Mouse (Mus musculus): ENCODE results near the gene Dnm2. TPM values are rescaled to one million over a fixed set of nuclear protein-coding genes. Genes with fewer than 3 reads are reported as not detected.

Dnm2 gene
- polyA plus RNA-seq (2014; fragmentation: Nextera tagmentation; extraction: Ambion mirVana), result 57.1 and 58.2 TPM in 2 replicates

GRCm38 (mm10) chr9:21424631-21425555, at the start of gene Dnm2:
Gene Dnm2 (plus strand): TSS chr9:21424908.
- Histone ChIP-seq H3K4me1 (ENCODE audit: control insufficient read depth in 2 of 2, insufficient read depth in 2 of 2, low read length in 2 of 2) (peaks cover 9 to 20% of the 10 kb centered on the region in 2 experiments), H3K4me2 (ENCODE audit: low read length) (peak within 1 kb of the TSS; percentile 81), H3K9me3 (ENCODE audit: control insufficient read depth, low read length) (no peaks in the 10 kb centered on the region), H3K27me3 (ENCODE audit: control insufficient read depth, insufficient read depth, low read length) (no peaks in the 10 kb centered on the region), H3K9ac (ENCODE audit: low read length) (peak within 1 kb of the TSS; percentile 95), H3K27ac (replicated peaks in 1 of 2; ENCODE audit: control insufficient read depth in 1 of 2, insufficient read depth in 1 of 2, low read depth in 2 of 2, low read length in 2 of 2) (peak within 1 kb of the TSS; percentile 77 to 89), H3K4me3 (ENCODE audit: control insufficient read depth in 1 of 2, insufficient read depth in 1 of 2, low read depth in 1 of 2, low read length in 2 of 2) (peak within 1 kb of the TSS; percentile 70 to 99), H3K36me3 (ENCODE audit: control insufficient read depth, insufficient read depth, low read length) (peaks cover 17% of the 10 kb centered on the region)
- under 1% methylated on average over 81 of the region's 82 CpGs for WGBS
- peak; percentile 98 for ATAC-seq (ENCODE audit: insufficient number of reproducible peaks, insufficient read depth, low FRiP score, low read depth)

- H3K27me3 ChIP-seq (ENCODE audit: control insufficient read depth, insufficient read depth, low read length), result no peaks in the 10 kb centered on the region
- H3K36me3 ChIP-seq (ENCODE audit: control insufficient read depth, insufficient read depth, low read length), result peaks cover 21% of the 10 kb centered on the region; the same call in 1 of the 2 replicates
- H3K4me1 ChIP-seq (ENCODE audit: control insufficient read depth in 2 of 2, insufficient read depth in 2 of 2, low read length in 2 of 2), result peaks cover 8 to 36% of the 10 kb centered on the region in 2 experiments
- ATAC-seq (ENCODE audit: insufficient number of reproducible peaks, insufficient read depth, low FRiP score, low read depth), result no peak
- WGBS, result 81% methylated on average over 3 of the region's 3 CpGs
- H3K4me3 ChIP-seq (ENCODE audit: control insufficient read depth in 1 of 2, insufficient read depth in 1 of 2, low read depth in 1 of 2, low read length in 2 of 2), result no peak overlapping the region
- no peak overlapping the region for H3K4me2 ChIP-seq (ENCODE audit: low read length)
- H3K27ac ChIP-seq (replicated peaks in 1 of 2; ENCODE audit: control insufficient read depth in 1 of 2, insufficient read depth in 1 of 2, low read depth in 2 of 2, low read length in 2 of 2), result no peak overlapping the region
- no peaks in the 10 kb centered on the region for H3K9me3 ChIP-seq (ENCODE audit: control insufficient read depth, low read length)
- no peak overlapping the region for H3K9ac ChIP-seq (ENCODE audit: low read length)
These were observed 45.5 kb upstream of the Dnm2 start for GRCm38 (mm10) chr9:21379195-21379594.

GRCm38 (mm10) chr9:21380868-21381267, 43.8 kb upstream of the Dnm2 start:
- Histone ChIP-seq H3K4me2 (ENCODE audit: low read length) (no peak overlapping the region), H3K9ac (ENCODE audit: low read length) (no peak overlapping the region), H3K4me3 (ENCODE audit: control insufficient read depth in 1 of 2, insufficient read depth in 1 of 2, low read depth in 1 of 2, low read length in 2 of 2) (no peak overlapping the region), H3K36me3 (ENCODE audit: control insufficient read depth, insufficient read depth, low read length) (peaks cover 18% of the 10 kb centered on the region; the same call in 1 of the 2 replicates), H3K27me3 (ENCODE audit: control insufficient read depth, insufficient read depth, low read length) (no peaks in the 10 kb centered on the region), H3K4me1 (ENCODE audit: control insufficient read depth in 2 of 2, insufficient read depth in 2 of 2, low read length in 2 of 2) (peaks cover 8 to 39% of the 10 kb centered on the region in 2 experiments), H3K27ac (replicated peaks in 1 of 2; ENCODE audit: control insufficient read depth in 1 of 2, insufficient read depth in 1 of 2, low read depth in 2 of 2, low read length in 2 of 2) (no peak overlapping the region), H3K9me3 (ENCODE audit: control insufficient read depth, low read length) (no peaks in the 10 kb centered on the region)
- ATAC-seq (ENCODE audit: insufficient number of reproducible peaks, insufficient read depth, low FRiP score, low read depth), result no peak

- H3K4me1 ChIP-seq (ENCODE audit: control insufficient read depth in 2 of 2, insufficient read depth in 2 of 2, low read length in 2 of 2), result peaks cover 3 to 15% of the 10 kb centered on the region in 2 experiments; a peak in 3 of 4 replicates
These were observed 40.7 kb upstream of the Dnm2 start for GRCm38 (mm10) chr9:21383966-21384365.

GRCm38 (mm10) chr9:21392646-21393175, 32.0 kb upstream of the Dnm2 start:
- no peak overlapping the region for H3K4me2 ChIP-seq (ENCODE audit: low read length)
- no peak overlapping the region for H3K4me3 ChIP-seq (ENCODE audit: control insufficient read depth in 1 of 2, insufficient read depth in 1 of 2, low read depth in 1 of 2, low read length in 2 of 2)
- no peaks in the 10 kb centered on the region for H3K9me3 ChIP-seq (ENCODE audit: control insufficient read depth, low read length)
- ATAC-seq (ENCODE audit: insufficient number of reproducible peaks, insufficient read depth, low FRiP score, low read depth), result no peak
- H3K27ac ChIP-seq (replicated peaks in 1 of 2; ENCODE audit: control insufficient read depth in 1 of 2, insufficient read depth in 1 of 2, low read depth in 2 of 2, low read length in 2 of 2), result no peak overlapping the region
- no peaks in the 10 kb centered on the region for H3K4me1 ChIP-seq (ENCODE audit: control insufficient read depth in 2 of 2, insufficient read depth in 2 of 2, low read length in 2 of 2)
- 77% methylated on average over 10 of the region's 10 CpGs for WGBS
- H3K27me3 ChIP-seq (ENCODE audit: control insufficient read depth, insufficient read depth, low read length), result no peaks in the 10 kb centered on the region
- no peak overlapping the region for H3K9ac ChIP-seq (ENCODE audit: low read length)
- peaks cover 99% of the 10 kb centered on the region for H3K36me3 ChIP-seq (ENCODE audit: control insufficient read depth, insufficient read depth, low read length)

More at GRCm38 (mm10) chr9:21383966-21384365, 40.7 kb upstream of the Dnm2 start:
- Histone ChIP-seq H3K27me3 (ENCODE audit: control insufficient read depth, insufficient read depth, low read length) (no peaks in the 10 kb centered on the region), H3K9me3 (ENCODE audit: control insufficient read depth, low read length) (no peaks in the 10 kb centered on the region), H3K27ac (replicated peaks in 1 of 2; ENCODE audit: control insufficient read depth in 1 of 2, insufficient read depth in 1 of 2, low read depth in 2 of 2, low read length in 2 of 2) (no peak overlapping the region), H3K4me2 (ENCODE audit: low read length) (no peak overlapping the region), H3K4me3 (ENCODE audit: control insufficient read depth in 1 of 2, insufficient read depth in 1 of 2, low read depth in 1 of 2, low read length in 2 of 2) (no peak overlapping the region), H3K36me3 (ENCODE audit: control insufficient read depth, insufficient read depth, low read length) (peaks cover 30% of the 10 kb centered on the region), H3K9ac (ENCODE audit: low read length) (no peak overlapping the region)
- no peak for ATAC-seq (ENCODE audit: insufficient number of reproducible peaks, insufficient read depth, low FRiP score, low read depth)

- Histone ChIP-seq H3K4me3 (ENCODE audit: control insufficient read depth in 1 of 2, insufficient read depth in 1 of 2, low read depth in 1 of 2, low read length in 2 of 2) (no peak overlapping the region), H3K9ac (ENCODE audit: low read length) (no peak overlapping the region), H3K36me3 (ENCODE audit: control insufficient read depth, insufficient read depth, low read length) (peaks cover 99% of the 10 kb centered on the region), H3K27me3 (ENCODE audit: control insufficient read depth, insufficient read depth, low read length) (no peaks in the 10 kb centered on the region), H3K4me2 (ENCODE audit: low read length) (no peak overlapping the region), H3K27ac (replicated peaks in 1 of 2; ENCODE audit: control insufficient read depth in 1 of 2, insufficient read depth in 1 of 2, low read depth in 2 of 2, low read length in 2 of 2) (no peak overlapping the region), H3K9me3 (ENCODE audit: control insufficient read depth, low read length) (no peaks in the 10 kb centered on the region), H3K4me1 (ENCODE audit: control insufficient read depth in 2 of 2, insufficient read depth in 2 of 2, low read length in 2 of 2) (no peaks in the 10 kb centered on the region)
- ATAC-seq (ENCODE audit: insufficient number of reproducible peaks, insufficient read depth, low FRiP score, low read depth), result no peak
- 89% methylated on average over 3 of the region's 3 CpGs for WGBS
These were observed 29.0 kb upstream of the Dnm2 start for GRCm38 (mm10) chr9:21395692-21396091.

- WGBS, result 97% methylated on average over 3 of the region's 3 CpGs
- no peak for ATAC-seq (ENCODE audit: insufficient number of reproducible peaks, insufficient read depth, low FRiP score, low read depth)
These were observed 27.5 kb upstream of the Dnm2 start for GRCm38 (mm10) chr9:21397170-21397569.

More at GRCm38 (mm10) chr9:21397170-21397569, 27.5 kb upstream of the Dnm2 start:
- Histone ChIP-seq H3K27ac (replicated peaks in 1 of 2; ENCODE audit: control insufficient read depth in 1 of 2, insufficient read depth in 1 of 2, low read depth in 2 of 2, low read length in 2 of 2) (no peak overlapping the region), H3K9ac (ENCODE audit: low read length) (no peak overlapping the region), H3K27me3 (ENCODE audit: control insufficient read depth, insufficient read depth, low read length) (no peaks in the 10 kb centered on the region), H3K4me3 (ENCODE audit: control insufficient read depth in 1 of 2, insufficient read depth in 1 of 2, low read depth in 1 of 2, low read length in 2 of 2) (no peak overlapping the region), H3K9me3 (ENCODE audit: control insufficient read depth, low read length) (no peaks in the 10 kb centered on the region), H3K36me3 (ENCODE audit: control insufficient read depth, insufficient read depth, low read length) (peaks cover 100% of the 10 kb centered on the region), H3K4me2 (ENCODE audit: low read length) (no peak overlapping the region), H3K4me1 (ENCODE audit: control insufficient read depth in 2 of 2, insufficient read depth in 2 of 2, low read length in 2 of 2) (peaks cover 0 to 4% of the 10 kb centered on the region in 2 experiments; a peak in 1 of 4 replicates)
